Mouse (Mus musculus): Measurements from ENCODE around the gene Napb.

- TF ChIP-seq CTCF (IDR thresholded peaks at IDR 0.05; ENCODE audit: borderline replicate concordance, control insufficient read depth, extremely low read depth, insufficient read depth, low read length, poor library complexity) (no peak), POLR2A (IDR thresholded peaks at IDR 0.05; ENCODE audit: control insufficient read depth, extremely low read depth, insufficient read depth, low read length, poor library complexity) (no peak)
Observed at GRCm38 (mm10) chr2:148677801-148678200, 54.5 kb downstream of the Napb start.
